Mouse (Mus musculus) MEL (cell line): ENCODE measurements around the gene Dennd4b. TPM values are rescaled to one million over a fixed set of nuclear protein-coding genes. Genes with fewer than 3 reads are reported as not detected.

Experiments
- DNase-seq: peaks from one replicate; pipeline ENCODE4 v3.0.0; 2011; ENCODE audit warnings: low read depth, low spot score
- H3K27ac ChIP-seq: 2 replicates; pipeline ENCODE4 v1.5.1; 2012; ENCODE audit warnings: low read depth, mild to moderate bottlenecking, control low read depth, low read length, moderate library complexity; ENCODE audit not compliant: control insufficient read depth
- H3K27me3 ChIP-seq, 2 experiments: fragments of 150-350 bp in 1 of 2; sonication (generic) in 1 of 2; 2 replicates each; pipeline ENCODE4 v1.6.1; 2012; ENCODE audit warnings: low read length in 2 of 2, mild to moderate bottlenecking in 2 of 2, improper control_type of control experiment in 1 of 2, moderate library complexity in 1 of 2; ENCODE audit not compliant: insufficient read depth in 2 of 2, control insufficient read depth in 1 of 2
- H3K36me3 ChIP-seq, 2 experiments: 2 replicates each; pipeline ENCODE4 v1.6.1; 2012 to 2014; ENCODE audit warnings: low read length in 2 of 2, improper control_type of control experiment in 1 of 2, inconsistent platforms in 1 of 2, mild to moderate bottlenecking in 1 of 2; ENCODE audit not compliant: insufficient read depth in 2 of 2, control insufficient read depth in 1 of 2
- H3K4me1 ChIP-seq, 2 experiments: fragments of 150-350 bp in 1 of 2; sonication (generic) in 1 of 2; 2 replicates each; pipeline ENCODE4 v1.6.1; 2012; ENCODE audit warnings: low read length in 2 of 2, improper control_type of control experiment in 1 of 2, mild to moderate bottlenecking in 1 of 2; ENCODE audit not compliant: insufficient read depth in 2 of 2, control insufficient read depth in 1 of 2
- H3K4me3 ChIP-seq, 2 experiments: fragments of 150-350 bp in 1 of 2; sonication (generic) in 1 of 2; 2 replicates each; pipeline ENCODE4 v1.5.1; 2012; ENCODE audit warnings: low read depth in 2 of 2, low read length in 2 of 2, mild to moderate bottlenecking in 2 of 2, moderate library complexity in 2 of 2, control low read depth in 1 of 2, improper control_type of control experiment in 1 of 2; ENCODE audit not compliant: control insufficient read depth in 1 of 2, insufficient read depth in 1 of 2
- H3K79me2 ChIP-seq: 2 replicates; pipeline ENCODE4 v1.6.1; 2012; ENCODE audit warnings: mild to moderate bottlenecking, low read length, moderate library complexity; ENCODE audit not compliant: control insufficient read depth, poor library complexity, insufficient read depth
- H3K9ac ChIP-seq: 2 replicates; pipeline ENCODE4 v1.6.1; 2012; ENCODE audit warnings: low read depth, mild to moderate bottlenecking, control low read depth, low read length, moderate library complexity; ENCODE audit not compliant: control insufficient read depth, poor library complexity, severe bottlenecking
- H3K9me3 ChIP-seq: fragments of 150-350 bp; sonication (generic); replicated peaks from 2 replicates; pipeline ENCODE4 v1.6.1; 2012; ENCODE audit warnings: mild to moderate bottlenecking, low read length, improper control_type of control experiment, moderate library complexity; ENCODE audit not compliant: insufficient read depth
- BHLHE40 ChIP-seq: IDR thresholded peaks from 2 replicates; pipeline ENCODE4 v1.6.1; 2012; ENCODE audit warnings: low read depth, mild to moderate bottlenecking, inconsistent platforms, low read length, improper control_type of control experiment, borderline replicate concordance
- CHD1 ChIP-seq: IDR thresholded peaks from 2 replicates; pipeline ENCODE4 v1.6.1; 2012; ENCODE audit warnings: low read depth, mild to moderate bottlenecking, inconsistent platforms, low read length, improper control_type of control experiment
- CTCF ChIP-seq, 3 experiments: IDR thresholded peaks in 2 of 3; conservative IDR thresholded peaks in 1 of 3; 2 replicates each; pipeline ENCODE4 v1.5.1; 2011 to 2012; ENCODE audit warnings: low read length in 3 of 3, low read depth in 2 of 3, mild to moderate bottlenecking in 2 of 3, improper control_type of control experiment in 1 of 3, inconsistent platforms in 1 of 3, mixed read lengths in 1 of 3, moderate library complexity in 1 of 3; ENCODE audit not compliant: control insufficient read depth in 1 of 3, insufficient read depth in 1 of 3, poor library complexity in 1 of 3, severe bottlenecking in 1 of 3
- E2F4 ChIP-seq: IDR thresholded peaks from 2 replicates; pipeline ENCODE4 v1.6.1; 2011; ENCODE audit warnings: low read depth, low read length, improper control_type of control experiment, borderline replicate concordance
- ELF1 ChIP-seq: IDR thresholded peaks from 2 replicates; pipeline ENCODE4 v1.6.1; 2014; ENCODE audit warnings: low read depth, mild to moderate bottlenecking, inconsistent platforms, low read length, improper control_type of control experiment, moderate library complexity
- EP300 ChIP-seq, 2 experiments: IDR thresholded peaks; 2 replicates each; pipeline ENCODE4 v1.6.1; 2011; ENCODE audit warnings: improper control_type of control experiment in 2 of 2, low read length in 2 of 2, low read depth in 1 of 2, mild to moderate bottlenecking in 1 of 2
- ETS1 ChIP-seq: IDR thresholded peaks from 2 replicates; pipeline ENCODE4 v1.6.1; 2012; ENCODE audit warnings: low read depth, mild to moderate bottlenecking, inconsistent platforms, low read length, improper control_type of control experiment, moderate library complexity
- GABPA ChIP-seq: IDR thresholded peaks from 2 replicates; pipeline ENCODE4 v1.6.1; 2012; ENCODE audit warnings: low read depth, mild to moderate bottlenecking, inconsistent platforms, low read length, improper control_type of control experiment, moderate library complexity
- GATA1 ChIP-seq: IDR thresholded peaks from 2 replicates; pipeline ENCODE4 v1.6.1; 2011; ENCODE audit warnings: low read depth, low read length, improper control_type of control experiment
- HCFC1 ChIP-seq: IDR thresholded peaks from 2 replicates; pipeline ENCODE4 v1.6.1; 2012; ENCODE audit warnings: low read depth, mild to moderate bottlenecking, inconsistent platforms, low read length, improper control_type of control experiment, moderate library complexity
- MAFK ChIP-seq: IDR thresholded peaks from 2 replicates; pipeline ENCODE4 v1.6.1; 2011; ENCODE audit warnings: low read depth, mild to moderate bottlenecking, low read length, improper control_type of control experiment, borderline replicate concordance
- MAX ChIP-seq: IDR thresholded peaks from 2 replicates; pipeline ENCODE4 v1.6.1; 2011; ENCODE audit warnings: low read length, improper control_type of control experiment
- MXI1 ChIP-seq: IDR thresholded peaks from 2 replicates; pipeline ENCODE4 v1.6.1; 2011; ENCODE audit warnings: mild to moderate bottlenecking, low read depth, low read length, improper control_type of control experiment
- MYB ChIP-seq: IDR thresholded peaks from 2 replicates; pipeline ENCODE4 v1.6.1; 2011; ENCODE audit warnings: mild to moderate bottlenecking, low read depth, low read length, improper control_type of control experiment
- MYC ChIP-seq: IDR thresholded peaks from 2 replicates; pipeline ENCODE4 v1.6.1; 2011; ENCODE audit warnings: low read depth, mild to moderate bottlenecking, low read length, improper control_type of control experiment, moderate library complexity
- NELFE ChIP-seq: IDR thresholded peaks from 2 replicates; pipeline ENCODE4 v1.6.1; 2011; ENCODE audit warnings: low read depth, low read length, improper control_type of control experiment
- NRF1 ChIP-seq: IDR thresholded peaks from 2 replicates; pipeline ENCODE4 v1.6.1; 2014; ENCODE audit warnings: low read depth, mild to moderate bottlenecking, inconsistent platforms, low read length, improper control_type of control experiment, moderate library complexity; ENCODE audit not compliant: poor library complexity, insufficient read depth, severe bottlenecking
- POLR2A ChIP-seq, 2 experiments: IDR thresholded peaks; 2 replicates each; pipeline ENCODE4 v1.6.1; 2011 to 2012; ENCODE audit warnings: low read length in 2 of 2, mild to moderate bottlenecking in 2 of 2, control low read depth in 1 of 2, improper control_type of control experiment in 1 of 2, low read depth in 1 of 2, moderate library complexity in 1 of 2; ENCODE audit not compliant: control insufficient read depth in 1 of 2, insufficient read depth in 1 of 2, poor library complexity in 1 of 2
- POLR2AphosphoS2 ChIP-seq: IDR thresholded peaks from 2 replicates; pipeline ENCODE4 v1.6.1; 2011; ENCODE audit warnings: low read length, improper control_type of control experiment
- POLR2AphosphoS5 ChIP-seq: IDR thresholded peaks from 2 replicates; pipeline ENCODE4 v1.6.1; 2012; ENCODE audit warnings: low read depth, borderline replicate concordance, mild to moderate bottlenecking, inconsistent platforms, low read length, moderate library complexity, mixed read lengths
- RAD21 ChIP-seq: IDR thresholded peaks from 2 replicates; pipeline ENCODE4 v1.6.1; 2011; ENCODE audit warnings: mild to moderate bottlenecking, low read depth, low read length, improper control_type of control experiment
- RCOR1 ChIP-seq: IDR thresholded peaks from 2 replicates; pipeline ENCODE4 v1.6.1; 2012; ENCODE audit warnings: low read depth, mild to moderate bottlenecking, inconsistent platforms, low read length, improper control_type of control experiment
- SIN3A ChIP-seq: IDR thresholded peaks from 2 replicates; pipeline ENCODE4 v1.6.1; 2012; ENCODE audit warnings: low read length, improper control_type of control experiment, inconsistent platforms
- SMC3 ChIP-seq: IDR thresholded peaks from 2 replicates; pipeline ENCODE4 v1.6.1; 2011; ENCODE audit warnings: low read depth, low read length, improper control_type of control experiment
- TBP ChIP-seq: IDR thresholded peaks from 2 replicates; pipeline ENCODE4 v1.8.0; 2011; ENCODE audit warnings: low read depth, low read length, improper control_type of control experiment
- TCF12 ChIP-seq: IDR thresholded peaks from 2 replicates; pipeline ENCODE4 v1.6.1; 2014; ENCODE audit warnings: low read depth, mild to moderate bottlenecking, inconsistent platforms, low read length, improper control_type of control experiment, moderate library complexity
- UBTF ChIP-seq: IDR thresholded peaks from 2 replicates; pipeline ENCODE4 v1.6.1; 2012; ENCODE audit warnings: low read depth, mild to moderate bottlenecking, inconsistent platforms, low read length, improper control_type of control experiment, moderate library complexity, borderline replicate concordance; ENCODE audit not compliant: insufficient read depth
- USF1 ChIP-seq: IDR thresholded peaks from 2 replicates; pipeline ENCODE4 v1.6.1; 2014; ENCODE audit warnings: low read depth, mild to moderate bottlenecking, inconsistent platforms, low read length, improper control_type of control experiment, moderate library complexity
- ZC3H11A ChIP-seq: IDR thresholded peaks from 2 replicates; pipeline ENCODE4 v1.6.1; 2012; ENCODE audit warnings: low read depth, mild to moderate bottlenecking, inconsistent platforms, low read length, improper control_type of control experiment
- ZKSCAN1 ChIP-seq: IDR thresholded peaks from 2 replicates; pipeline ENCODE4 v1.6.1; 2012; ENCODE audit warnings: low read depth, mild to moderate bottlenecking, inconsistent platforms, low read length, improper control_type of control experiment, moderate library complexity
- ZMIZ1 ChIP-seq: IDR thresholded peaks from 2 replicates; pipeline ENCODE4 v1.6.1; 2012; ENCODE audit warnings: low read depth, mild to moderate bottlenecking, inconsistent platforms, low read length, improper control_type of control experiment, moderate library complexity
- ZNF384 ChIP-seq: IDR thresholded peaks from 2 replicates; pipeline ENCODE4 v1.6.1; 2012; ENCODE audit warnings: low read depth, mild to moderate bottlenecking, inconsistent platforms, low read length, improper control_type of control experiment
- polyA plus RNA-seq, 2 experiments: library from polyadenylated mRNA; stranded (reverse) in 1 of 2; unstranded in 1 of 2; fragments of >175 nt in 1 of 2; fragments of >200 nt in 1 of 2; gene quantifications; 2 replicates each; pipeline versions ENCODE4 v1.2.1 to v1.2.4; 2012; ENCODE audit warnings: low replicate concordance in 2 of 2, low read depth in 1 of 2; ENCODE audit not compliant: insufficient read length in 2 of 2, insufficient read depth in 1 of 2, missing spikeins in 1 of 2
- total RNA-seq: library from RNA; depleted of rRNA; stranded (reverse); fragments of 300-350 nt; gene quantifications from 2 replicates; pipeline ENCODE4 v1.2.3, GENCODE M21; 2012

Dennd4b gene
- total and polyA plus RNA-seq, 3 experiments = 11.6 to 27.1 TPM; not detected in 1

DNA sequence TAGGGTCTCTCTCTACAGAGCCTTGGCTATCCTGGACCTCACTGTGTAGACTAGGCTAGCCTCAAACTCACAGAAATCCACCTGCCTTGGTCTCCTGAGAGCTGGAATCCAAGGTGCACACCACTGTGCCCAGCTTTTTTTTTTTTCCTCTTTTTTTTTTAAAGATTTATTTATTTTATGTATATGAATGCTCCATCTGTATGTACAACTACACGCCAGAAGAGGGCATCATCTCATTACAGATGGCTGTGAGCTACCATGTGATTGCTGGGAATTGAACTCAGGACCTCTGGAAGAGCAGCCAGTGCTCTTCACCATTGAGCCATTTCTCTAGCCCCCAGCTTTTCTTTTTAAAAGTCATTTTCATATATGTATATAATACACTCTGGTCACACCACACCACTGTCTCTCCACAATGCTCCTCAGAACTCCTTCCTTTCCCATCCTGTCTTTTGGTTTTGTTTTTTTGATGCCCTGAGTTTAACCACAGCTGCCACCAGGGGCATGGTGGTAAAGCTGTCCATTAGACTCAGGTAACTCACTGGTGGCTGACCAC, 49.1 kb upstream of the Dennd4b start (continued):
- TF ChIP-seq CTCF (IDR thresholded peaks at IDR 0.05 in 2 of 3, conservative IDR thresholded peaks at IDR 0.05 in 1 of 3; ENCODE audit: control insufficient read depth in 1 of 3, insufficient read depth in 1 of 3, low read depth in 2 of 3, low read length in 3 of 3, poor library complexity in 1 of 3, severe bottlenecking in 1 of 3) = peak; percentile 27 to 68 (median 48); a peak in 5 of 6 replicates
- TF ChIP-seq MAFK = no peak
- TF ChIP-seq TBP = peak; percentile 57; the same call in 1 of the 2 replicates
- TF ChIP-seq MAX = peak; percentile 47; the same call in 1 of the 2 replicates
- peak; percentile 63 for TF ChIP-seq SMC3
- TF ChIP-seq POLR2A (IDR thresholded peaks at IDR 0.05; ENCODE audit: control insufficient read depth in 1 of 2, insufficient read depth in 1 of 2, low read depth in 1 of 2, low read length in 2 of 2, poor library complexity in 1 of 2) = no peak
- TF ChIP-seq POLR2AphosphoS2 = no peak
- TF ChIP-seq NRF1 = no peak
- TF ChIP-seq ETS1 = no peak
- TF ChIP-seq, all 39 proteins: peak for 11

DNA sequence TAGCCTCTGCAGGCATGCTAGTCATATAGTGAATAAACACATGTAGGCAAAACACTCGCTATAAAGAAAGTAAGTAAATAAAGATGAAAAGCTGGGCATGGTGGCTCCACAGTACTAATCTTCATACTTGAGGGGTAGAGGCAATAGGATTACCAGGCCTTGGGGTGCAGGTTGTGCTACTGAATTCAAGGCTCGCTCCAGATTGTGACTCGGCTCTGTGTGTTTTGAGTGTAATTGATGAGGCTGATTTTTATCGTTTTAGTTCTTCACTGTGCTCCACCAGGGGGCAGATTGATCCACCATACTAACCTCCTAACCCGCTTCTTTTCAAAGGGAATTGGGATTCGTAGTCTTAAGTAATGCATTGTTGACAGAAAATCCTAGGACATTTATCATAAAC, 44.9 kb upstream of the Dennd4b start:
- peaks cover 21 to 22% of the 10 kb centered on the region in 2 experiments for H3K4me1 ChIP-seq
- H3K9ac ChIP-seq = peak overlapping the region; percentile 76
- peak overlapping the region; percentile 72 to 93 for H3K4me3 ChIP-seq
- peak overlapping the region; percentile 19 for H3K27ac ChIP-seq
- H3K36me3 ChIP-seq = peaks cover 0 to 18% of the 10 kb centered on the region in 2 experiments; a peak in 2 of 4 replicates
- no peaks in the 10 kb centered on the region for H3K27me3 ChIP-seq
- H3K79me2 ChIP-seq = no peaks in the 10 kb centered on the region
- no peaks in the 10 kb centered on the region for H3K9me3 ChIP-seq
- peak; percentile 91 for DNase-seq
- TF ChIP-seq ETS1 (peak; percentile 33; the same call in 1 of the 2 replicates), E2F4 (no peak), HCFC1 (peak; percentile 63; the same call in 1 of the 2 replicates), CHD1 (0 out of 2 replicates have a peak, but pooled peaks have one; percentile 58), TBP (peak; percentile 65), MAX (peak; percentile 54; the same call in 1 of the 2 replicates), ZKSCAN1 (no peak), BHLHE40 (no peak), NELFE (peak; percentile 15; the same call in 1 of the 2 replicates), RAD21 (peak; percentile 88), SIN3A (peak; percentile 89), SMC3 (peak; percentile 92), ZMIZ1 (no peak), TCF12 (no peak; the same call in 1 of the 2 replicates), MYC (peak; percentile 71; the same call in 1 of the 2 replicates), POLR2AphosphoS2 (no peak), MYB (no peak), EP300 (IDR thresholded peaks at IDR 0.05; ENCODE audit: low read depth in 1 of 2, low read length in 2 of 2) (peak in 1 of 2 experiments; percentile 44; a peak in 1 of 4 replicates), MXI1 (peak; percentile 69), MAFK (peak; percentile 9; the same call in 1 of the 2 replicates), POLR2AphosphoS5 (no peak), CTCF (IDR thresholded peaks at IDR 0.05 in 2 of 3, conservative IDR thresholded peaks at IDR 0.05 in 1 of 3; ENCODE audit: control insufficient read depth in 1 of 3, insufficient read depth in 1 of 3, low read depth in 2 of 3, low read length in 3 of 3, poor library complexity in 1 of 3, severe bottlenecking in 1 of 3) (peak; percentile 34 to 97 (median 84); a peak in 5 of 6 replicates), USF1 (no peak), UBTF (no peak), ELF1 (0 out of 2 replicates have a peak, but pooled peaks have one; percentile 12), RCOR1 (peak; percentile 30; the same call in 1 of the 2 replicates), ZC3H11A (peak; percentile 81), GABPA (no peak), GATA1 (peak; percentile 89), ZNF384 (0 out of 2 replicates have a peak, but pooled peaks have one; percentile 38)
